Mouse (Mus musculus): Measurements from ENCODE around the gene Six2.

Six2 gene

GRCm38 (mm10) chr17:85664202-85664601 is 23.9 kb downstream of the Six2 start:
- no peak for DNase-seq (ENCODE audit: extremely low read depth, low read depth)

GRCm38 (mm10) chr17:85661521-85661920 is 26.6 kb downstream of the Six2 start:
- no peak for DNase-seq (ENCODE audit: extremely low read depth, low read depth)

GRCm38 (mm10) chr17:85660016-85660415 is 28.1 kb downstream of the Six2 start:
- no peak for DNase-seq (ENCODE audit: extremely low read depth, low read depth)

- no peak for DNase-seq (ENCODE audit: extremely low read depth, low read depth)
Observed at GRCm38 (mm10) chr17:85645718-85646665, 42.1 kb downstream of the Six2 start.

GRCm38 (mm10) chr17:85645312-85645711 is 42.8 kb downstream of the Six2 start:
- no peak for DNase-seq (ENCODE audit: extremely low read depth, low read depth)

- DNase-seq (ENCODE audit: extremely low read depth, low read depth), result no peak
Observed at GRCm38 (mm10) chr17:85637876-85638275, 50.2 kb downstream of the Six2 start.
